In genomic region chr12:12693838-12694777, GRCm38 (mm10) we compare ENCODE assay signal across 9 mouse cellular contexts.
DNase-seq lines count a peak whose midpoint lies in the region; ATAC-seq and TF ChIP-seq lines count a peak whose summit lies in the region.
"Had no signal": no experiment of that assay in that cellular context is flagged by ENCODE, and none has a peak within 500 bp of the region (broad histone marks: within the 10 kb centered on the region; RNA-seq: fewer than 3 reads in every experiment).

No protein-coding gene starts in this region.

- no peak for TF ChIP-seq CTCF in kidney, adult 2 months (conservative IDR thresholded peaks at IDR 0.05; ENCODE audit: insufficient read depth, insufficient read length, low read depth, low read length)

- H3K9ac ChIP-seq in midbrain, embryonic 12.5 days (replicated peaks) = 0 out of 2 replicates have a peak overlapping the region, but pooled peaks have one; percentile 32

- peak overlapping the region; percentile 52 for H3K27ac ChIP-seq in midbrain, embryonic 12.5 days (replicated peaks)
- H3K27ac ChIP-seq in kidney, adult 2 months (ENCODE audit: insufficient read depth, low read depth, low read length) = no peak overlapping the region

- H3K4me2 ChIP-seq in midbrain, embryonic 12.5 days (replicated peaks) = peak overlapping the region; percentile 40

- 4% methylated on average over 29 of the region's 29 CpGs for WGBS in midbrain, embryonic 12.5 days
- WGBS in kidney, adult 2 months = 40% methylated on average over 29 of the region's 29 CpGs

- no peaks in the 10 kb centered on the region for H3K36me3 ChIP-seq in midbrain, embryonic 12.5 days
- no peaks in the 10 kb centered on the region for H3K36me3 ChIP-seq in kidney, adult 2 months (ENCODE audit: control insufficient read depth, insufficient read depth, low read length)

- H3K27me3 ChIP-seq in midbrain, embryonic 12.5 days = peaks cover 16% of the 10 kb centered on the region; the same call in 1 of the 2 replicates
- H3K27me3 ChIP-seq in kidney, adult 2 months (replicated peaks; ENCODE audit: control insufficient read depth, insufficient read depth, low read length) = no peaks in the 10 kb centered on the region

- DNase-seq in ES-CJ7 (ENCODE audit: low read depth, low spot score) (peak; percentile 31), ZHBTc4 (ENCODE audit: low read depth, low spot score) (peak; percentile 78)
- peak; percentile 37 for DNase-seq in forelimb bud, embryonic 11.5 days (ENCODE audit: low read depth, low spot score)
- no peak for DNase-seq in Muller cell, postnatal 12 days (ENCODE audit: inconsistent ontology term)
- no peak for DNase-seq in spleen, postnatal 4 days (ENCODE audit: low spot score in 2 of 2)
- no peak for DNase-seq in kidney, adult 2 months
- DNase-seq: gastrocnemius, postnatal 14 days; layer of hippocampus, postnatal 36 days had no signal

- H3K4me3 ChIP-seq in midbrain, embryonic 12.5 days = no peak overlapping the region
- no peak overlapping the region for H3K4me3 ChIP-seq in kidney, adult 2 months (ENCODE audit: insufficient read depth, low read depth, low read length)

- peak; percentile 91 for ATAC-seq in midbrain, embryonic 12.5 days (ENCODE audit: low FRiP score, low read depth)

- no peak for TF ChIP-seq POLR2A in kidney, adult 2 months (IDR thresholded peaks at IDR 0.05; ENCODE audit: low read depth, low read length)

- H3K9me3 ChIP-seq in midbrain, embryonic 12.5 days = no peaks in the 10 kb centered on the region

- peaks cover 24% of the 10 kb centered on the region for H3K4me1 ChIP-seq in midbrain, embryonic 12.5 days
- no peaks in the 10 kb centered on the region for H3K4me1 ChIP-seq in kidney, adult 2 months (ENCODE audit: control insufficient read depth, insufficient read depth, low read length)

Comparison
In these comparisons a context has a peak if more than half of its experiments do, and no peak if none do; other contexts are left out.
1. DNase-seq: peak in ES-CJ7 (single experiment), ZHBTc4 (single experiment) and forelimb bud, embryonic 11.5 days (single experiment); none in Muller cell, postnatal 12 days (single experiment), spleen, postnatal 4 days (0 of 2) and kidney, adult 2 months (single experiment).